Mouse (Mus musculus) cortical plate, adult 2 months (tissue): ENCODE results near the gene Vsir. TPM values are rescaled to one million over a fixed set of nuclear protein-coding genes. Genes with fewer than 3 reads are reported as not detected.
A peak's percentile ranks its signal among the peaks of the same experiment; 100 is the strongest.

ENCODE experiments used
- H3K27ac ChIP-seq: fragments of 200-500 bp; 2 replicates; pipeline ENCODE4 v1.5.1; 2012; ENCODE audit warnings: low read length, control low read depth, inconsistent platforms; ENCODE audit not compliant: insufficient read depth
- H3K4me1 ChIP-seq: fragments of 200-500 bp; 2 replicates; pipeline ENCODE4 v1.6.1; 2011; ENCODE audit warnings: low read length; ENCODE audit not compliant: control insufficient read depth, insufficient read depth
- H3K4me3 ChIP-seq: fragments of 200-500 bp; 2 replicates; pipeline ENCODE4 v1.5.1; 2011; ENCODE audit warnings: mild to moderate bottlenecking, low read length, control low read depth; ENCODE audit not compliant: insufficient read depth
- CTCF ChIP-seq: fragments of 200-500 bp; IDR thresholded peaks from 2 replicates; pipeline ENCODE4 v1.5.1; 2011; ENCODE audit warnings: mild to moderate bottlenecking, control low read depth, low read length; ENCODE audit not compliant: insufficient read depth; ENCODE audit errors: extremely low read depth
- POLR2A ChIP-seq: fragments of 200-500 bp; IDR thresholded peaks from 2 replicates; pipeline ENCODE4 v1.6.1; 2011; ENCODE audit warnings: mild to moderate bottlenecking, low read length, control low read depth; ENCODE audit not compliant: insufficient read depth; ENCODE audit errors: extremely low read depth
- polyA plus RNA-seq: library from polyadenylated mRNA; depleted of rRNA; stranded (reverse); fragments of >200 nt; gene quantifications from 2 replicates; pipeline ENCODE4 v1.2.3, GENCODE M21; 2012

Vsir gene
- polyA plus RNA-seq, 1 experiment, result 37.6 TPM

DNA sequence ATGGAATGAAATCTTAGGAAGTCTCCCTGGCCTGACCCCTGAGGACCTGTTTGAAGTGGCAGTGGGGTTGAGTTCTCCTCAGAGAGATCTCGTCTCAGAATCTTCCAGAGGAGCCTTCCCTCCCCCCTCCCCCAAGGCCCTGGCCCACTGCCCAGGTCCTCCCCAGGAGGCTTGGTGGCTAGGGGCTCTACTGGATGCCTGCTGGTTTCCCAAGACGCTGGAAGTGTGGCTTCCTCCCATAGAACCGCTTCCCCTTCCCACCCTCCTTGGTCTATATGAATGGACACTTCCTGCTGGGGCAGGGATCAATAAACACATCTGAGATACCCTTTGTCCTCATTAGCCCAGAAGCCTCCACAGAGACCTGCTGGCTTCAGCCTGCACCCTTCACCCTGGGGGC is 4.6 kb downstream of the Vsir start:
- peak overlapping the region; percentile 42 for H3K27ac ChIP-seq
- TF ChIP-seq CTCF (no peak), POLR2A (no peak)
- H3K4me1 ChIP-seq, result 0 out of 2 replicates have a peak, but pooled peaks cover 2% of the 10 kb centered on the region
- H3K4me3 ChIP-seq, result no peak overlapping the region

DNA sequence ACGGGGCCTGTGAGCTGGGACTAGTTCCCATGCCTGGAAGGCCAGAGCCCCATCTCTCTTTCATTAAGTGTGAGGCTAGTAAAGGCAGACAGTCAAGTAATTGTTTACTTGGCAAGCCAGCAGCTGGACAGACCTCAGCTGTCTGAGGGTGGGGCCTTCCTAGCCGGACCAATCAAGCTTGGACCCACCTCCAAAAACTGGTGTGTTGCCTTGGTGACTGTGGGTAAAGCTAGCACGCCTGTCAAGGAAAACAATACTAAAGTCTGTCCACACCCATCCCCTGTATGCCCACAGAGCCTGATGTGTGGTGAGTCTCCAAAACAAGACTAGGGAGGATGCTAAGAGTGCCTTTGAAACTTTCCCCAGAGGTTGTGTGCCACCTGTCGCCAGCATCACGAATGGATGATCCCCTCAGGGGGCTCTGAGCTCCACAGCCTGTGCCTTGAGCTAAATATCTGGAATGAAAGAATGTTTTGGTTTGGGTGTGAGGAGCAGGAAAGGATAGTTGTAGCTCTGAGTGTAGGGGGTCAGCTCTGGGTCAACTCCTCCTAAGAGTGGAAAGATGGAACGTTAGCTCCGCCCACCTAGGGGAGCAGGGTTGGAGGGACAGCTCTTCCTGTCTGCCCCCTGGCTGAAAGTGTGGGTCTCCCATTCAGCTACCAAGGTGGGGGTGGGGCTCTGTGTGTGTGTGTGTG is 5.3 kb downstream of the Vsir start:
- Histone ChIP-seq H3K27ac (peak overlapping the region; percentile 42), H3K4me1 (0 out of 2 replicates have a peak, but pooled peaks cover 2% of the 10 kb centered on the region), H3K4me3 (no peak overlapping the region)
- no peak for TF ChIP-seq POLR2A
- TF ChIP-seq CTCF, result no peak

DNA sequence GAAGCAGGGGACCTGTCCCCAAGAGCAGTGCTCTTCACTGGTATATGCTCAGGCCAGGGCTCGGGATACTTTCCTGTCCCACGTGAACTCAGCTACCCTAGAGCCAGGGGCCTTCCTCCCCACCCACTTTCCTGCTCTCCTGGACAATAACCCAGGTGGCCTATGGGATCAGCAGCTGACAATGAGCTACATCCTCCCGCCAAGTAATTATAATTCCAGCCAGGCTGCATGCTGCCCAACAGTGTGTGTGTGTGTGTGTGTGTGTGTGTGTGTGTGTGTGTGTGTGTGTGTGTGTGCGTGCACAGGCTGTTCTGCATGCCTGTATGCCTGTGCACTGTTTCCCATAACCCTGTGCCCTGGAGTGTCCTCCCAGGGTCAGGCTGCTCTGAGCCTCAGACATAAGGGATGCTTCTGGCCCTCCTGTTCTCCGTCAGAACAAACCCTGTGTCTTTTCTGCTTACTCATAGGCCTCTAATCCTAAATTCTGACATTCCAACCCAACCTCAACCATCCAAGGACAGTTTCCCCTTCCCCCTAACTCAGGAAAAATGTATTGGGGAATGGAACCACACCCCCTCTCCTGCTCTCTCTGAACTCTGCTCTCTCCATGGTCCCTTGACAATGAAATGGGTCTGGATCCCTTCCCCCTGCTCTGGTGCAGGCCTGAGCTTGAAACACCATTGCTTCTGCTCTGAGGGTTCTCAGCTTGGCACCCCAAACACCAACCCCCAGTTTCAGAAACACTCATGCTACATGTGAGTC is 6.8 kb downstream of the Vsir start:
- Histone ChIP-seq H3K4me3 (no peak overlapping the region), H3K27ac (no peak overlapping the region), H3K4me1 (0 out of 2 replicates have a peak, but pooled peaks cover 2% of the 10 kb centered on the region)
- TF ChIP-seq CTCF (no peak), POLR2A (no peak)

DNA sequence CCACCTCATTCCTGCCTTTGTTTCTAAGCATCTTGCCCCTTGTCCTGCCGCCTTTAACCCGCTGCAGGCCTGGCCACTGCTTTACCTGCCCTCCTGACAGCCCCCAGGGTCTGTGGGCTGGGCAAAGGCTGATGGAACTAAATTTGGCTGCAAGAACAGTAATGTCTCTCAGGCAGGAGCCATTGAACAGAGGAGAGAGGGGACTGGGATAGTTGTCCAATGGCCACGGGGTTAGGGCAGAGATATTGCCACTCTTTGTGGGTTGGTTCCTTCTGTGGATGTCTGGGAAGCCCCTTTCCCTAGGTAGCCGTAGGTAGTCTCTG is 7.3 kb downstream of the Vsir start:
- TF ChIP-seq CTCF, result no peak
- TF ChIP-seq POLR2A, result no peak
- Histone ChIP-seq H3K4me1 (0 out of 2 replicates have a peak, but pooled peaks cover 2% of the 10 kb centered on the region), H3K4me3 (no peak overlapping the region), H3K27ac (no peak overlapping the region)

DNA sequence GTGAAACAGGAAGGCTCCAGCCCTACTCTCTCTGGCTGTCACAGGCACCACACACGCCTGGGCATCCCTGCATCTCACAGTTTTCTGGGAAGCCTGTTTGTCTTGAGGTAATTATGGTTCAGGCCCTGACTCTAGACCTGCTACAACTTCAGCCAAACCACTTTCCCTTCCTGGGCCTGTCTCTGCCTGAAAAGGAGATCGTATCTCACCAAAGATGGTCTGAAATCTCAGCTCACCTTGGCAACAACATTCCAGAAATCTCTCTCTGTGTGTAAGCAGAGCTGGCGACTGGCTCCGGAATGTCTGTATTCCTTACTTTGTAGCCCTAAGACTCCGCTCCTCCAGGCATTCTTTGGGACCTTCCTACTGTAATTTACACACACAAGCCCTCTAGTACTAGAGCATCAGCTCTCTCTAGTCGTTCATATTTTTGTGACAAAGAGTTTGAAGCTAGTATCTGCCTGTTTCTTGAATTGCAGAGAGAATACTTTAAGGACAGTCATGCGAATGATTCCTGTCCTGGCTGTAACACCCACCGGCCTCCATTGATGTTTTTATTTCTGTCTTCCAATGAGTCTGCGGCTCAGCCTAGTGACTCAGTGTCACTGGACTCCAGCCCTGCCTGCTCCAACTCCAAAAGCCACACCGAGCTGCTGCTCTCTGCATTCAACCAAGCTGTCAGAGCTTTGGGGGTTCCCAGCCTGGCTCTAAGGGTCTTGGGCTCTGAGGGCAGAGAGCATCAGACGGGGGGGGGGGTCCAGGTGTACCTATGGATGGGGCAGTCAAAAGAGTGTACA is 8.4 kb downstream of the Vsir start:
- TF ChIP-seq CTCF, result no peak
- TF ChIP-seq POLR2A, result no peak
- no peak overlapping the region for H3K27ac ChIP-seq
- H3K4me3 ChIP-seq, result no peak overlapping the region
- H3K4me1 ChIP-seq, result 0 out of 2 replicates have a peak, but pooled peaks cover 2% of the 10 kb centered on the region

DNA sequence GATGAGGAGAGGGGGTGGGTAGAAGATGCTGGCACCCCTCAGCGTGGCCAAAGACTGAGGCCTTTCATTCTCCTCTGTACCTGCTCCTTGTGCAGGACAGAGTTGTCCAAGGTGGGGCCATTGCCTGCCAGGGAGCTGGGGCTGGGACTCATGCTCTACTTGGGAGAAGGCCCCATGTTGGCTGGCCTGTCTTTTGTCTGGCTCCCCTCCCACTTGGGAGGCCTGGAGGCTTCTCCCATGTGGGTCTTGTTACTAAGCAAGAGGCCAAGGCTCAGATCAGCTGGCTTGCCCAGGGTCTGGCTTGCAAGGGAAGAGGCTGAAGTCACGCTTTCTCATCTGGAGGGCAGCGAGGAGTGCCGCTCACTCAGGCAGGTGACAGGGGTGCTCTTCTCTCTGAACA is 10.8 kb downstream of the Vsir start:
- Histone ChIP-seq H3K4me3 (no peak overlapping the region), H3K27ac (no peak overlapping the region), H3K4me1 (no peaks in the 10 kb centered on the region)
- TF ChIP-seq POLR2A (no peak), CTCF (no peak)

DNA sequence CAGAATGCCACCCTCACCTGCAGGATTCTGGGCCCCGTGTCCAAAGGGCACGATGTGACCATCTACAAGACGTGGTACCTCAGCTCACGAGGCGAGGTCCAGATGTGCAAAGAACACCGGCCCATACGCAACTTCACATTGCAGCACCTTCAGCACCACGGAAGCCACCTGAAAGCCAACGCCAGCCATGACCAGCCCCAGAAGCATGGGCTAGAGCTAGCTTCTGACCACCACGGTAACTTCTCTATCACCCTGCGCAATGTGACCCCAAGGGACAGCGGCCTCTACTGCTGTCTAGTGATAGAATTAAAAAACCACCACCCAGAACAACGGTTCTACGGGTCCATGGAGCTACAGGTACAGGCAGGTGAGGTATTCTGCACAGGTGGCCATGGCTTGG is 11.2 kb downstream of the Vsir start:
- TF ChIP-seq POLR2A, result no peak
- no peak for TF ChIP-seq CTCF
- Histone ChIP-seq H3K4me3 (no peak overlapping the region), H3K27ac (no peak overlapping the region), H3K4me1 (no peaks in the 10 kb centered on the region)

DNA sequence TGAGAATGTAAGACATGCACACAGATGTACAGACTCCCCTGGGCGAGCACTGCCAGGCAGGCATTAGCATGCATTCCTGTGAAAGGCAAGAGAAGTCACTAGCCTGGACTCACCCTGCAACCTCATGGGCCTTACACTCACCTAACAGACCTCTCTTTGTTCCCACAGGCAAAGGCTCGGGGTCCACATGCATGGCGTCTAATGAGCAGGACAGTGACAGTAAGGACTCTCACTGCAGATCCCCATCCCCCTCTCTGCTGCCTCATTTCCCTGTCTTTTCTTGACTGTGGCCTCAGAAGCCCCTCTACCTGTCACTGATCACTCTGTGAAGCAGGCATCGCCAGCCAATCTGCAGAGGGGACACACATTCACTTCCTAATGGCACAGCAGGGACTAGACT is 12.1 kb downstream of the Vsir start:
- H3K27ac ChIP-seq, result no peak overlapping the region
- H3K4me3 ChIP-seq, result no peak overlapping the region
- H3K4me1 ChIP-seq, result no peaks in the 10 kb centered on the region
- TF ChIP-seq CTCF, result no peak
- no peak for TF ChIP-seq POLR2A

DNA sequence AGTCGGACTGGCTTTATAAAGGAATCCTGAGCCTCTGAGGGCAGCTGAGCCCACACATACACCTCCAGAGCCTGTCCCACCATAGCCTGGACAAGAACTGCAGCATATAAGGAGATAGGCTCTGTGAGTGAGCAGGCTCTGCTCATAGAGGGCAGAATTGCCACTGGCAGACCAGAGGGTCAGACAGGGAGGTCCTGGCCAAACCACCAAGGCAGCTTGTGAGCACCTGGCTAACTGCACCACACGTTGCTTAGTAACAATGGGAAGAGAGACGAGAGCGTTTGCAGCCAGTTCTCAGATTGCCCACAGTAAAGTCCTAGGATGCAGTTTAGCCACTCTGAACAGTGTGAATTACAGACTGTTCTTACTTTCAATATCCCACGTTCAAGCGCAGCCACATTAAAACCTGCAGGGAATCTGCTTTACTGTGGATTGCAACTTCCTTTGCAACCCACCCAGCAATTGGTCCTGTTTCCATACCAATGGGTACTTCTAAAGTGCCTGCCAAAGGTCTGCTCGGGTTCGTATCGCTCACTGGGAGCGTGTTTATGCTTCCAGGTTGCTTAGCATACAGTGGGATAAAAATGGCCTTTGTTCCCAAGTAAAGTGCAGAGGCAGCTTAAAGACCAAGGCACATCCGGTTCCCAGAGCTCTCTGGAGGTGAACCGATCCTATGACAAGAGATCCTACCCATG is 15.1 kb downstream of the Vsir start:
- H3K4me1 ChIP-seq, result no peaks in the 10 kb centered on the region
- TF ChIP-seq POLR2A, result no peak
- no peak for TF ChIP-seq CTCF
- no peak overlapping the region for H3K27ac ChIP-seq
- H3K4me3 ChIP-seq, result no peak overlapping the region
